Mouse (Mus musculus) kidney, postnatal 4 days (tissue): Measurements from ENCODE around the gene Nos1ap.

Source experiments
- DNase-seq, 2 experiments: peaks; one replicate each; pipeline ENCODE4 v3.0.0; 2021; ENCODE audit warnings: mixed read lengths in 2 of 2

Gene Nos1ap

DNA sequence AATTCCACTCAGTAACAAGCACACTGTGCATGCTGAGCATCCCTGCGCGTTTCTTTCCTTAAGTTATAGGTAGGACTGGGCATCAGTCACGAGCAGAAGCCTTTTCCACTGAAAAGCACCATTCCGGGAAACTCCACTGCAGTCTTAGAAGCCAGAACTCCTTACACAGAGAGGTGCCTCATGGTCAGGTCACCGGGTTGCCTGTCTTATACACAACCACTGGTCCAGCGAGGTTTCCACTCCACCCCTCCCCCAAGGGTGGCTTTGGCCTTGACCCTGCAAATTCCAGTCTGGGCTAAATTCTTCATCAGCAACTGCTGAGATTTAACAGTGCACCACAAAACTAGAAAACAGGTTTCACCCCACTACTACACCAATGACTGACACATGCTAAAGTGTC lies 1.3 kb downstream of the Nos1ap start:
- peak; percentile 41 to 62 for DNase-seq

DNA sequence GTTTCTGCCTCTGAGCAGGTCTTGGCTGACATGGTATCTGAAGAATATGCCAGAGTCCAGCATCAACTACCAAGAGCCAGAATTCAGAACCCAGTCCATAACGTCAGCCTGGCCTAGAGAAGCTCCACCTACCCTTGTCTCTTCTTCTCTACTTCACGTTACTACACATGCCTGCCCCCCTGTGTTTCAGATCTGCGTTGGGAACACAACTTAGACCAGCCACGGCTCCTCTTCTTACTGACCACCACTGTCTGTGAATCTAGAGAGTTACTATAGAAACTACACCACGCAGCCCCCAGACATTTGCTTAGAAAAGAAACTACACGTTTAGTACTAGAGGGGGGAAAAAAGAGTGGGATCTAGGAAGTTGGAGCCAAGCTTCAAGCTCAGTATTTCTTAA lies 2.9 kb downstream of the Nos1ap start:
- DNase-seq: no peak

GRCm38 (mm10) chr1:170583925-170584324 lies 5.7 kb downstream of the Nos1ap start:
- DNase-seq: no peak

- DNase-seq: no peak
Observed at GRCm38 (mm10) chr1:170582341-170582740, 7.3 kb downstream of the Nos1ap start.

DNA sequence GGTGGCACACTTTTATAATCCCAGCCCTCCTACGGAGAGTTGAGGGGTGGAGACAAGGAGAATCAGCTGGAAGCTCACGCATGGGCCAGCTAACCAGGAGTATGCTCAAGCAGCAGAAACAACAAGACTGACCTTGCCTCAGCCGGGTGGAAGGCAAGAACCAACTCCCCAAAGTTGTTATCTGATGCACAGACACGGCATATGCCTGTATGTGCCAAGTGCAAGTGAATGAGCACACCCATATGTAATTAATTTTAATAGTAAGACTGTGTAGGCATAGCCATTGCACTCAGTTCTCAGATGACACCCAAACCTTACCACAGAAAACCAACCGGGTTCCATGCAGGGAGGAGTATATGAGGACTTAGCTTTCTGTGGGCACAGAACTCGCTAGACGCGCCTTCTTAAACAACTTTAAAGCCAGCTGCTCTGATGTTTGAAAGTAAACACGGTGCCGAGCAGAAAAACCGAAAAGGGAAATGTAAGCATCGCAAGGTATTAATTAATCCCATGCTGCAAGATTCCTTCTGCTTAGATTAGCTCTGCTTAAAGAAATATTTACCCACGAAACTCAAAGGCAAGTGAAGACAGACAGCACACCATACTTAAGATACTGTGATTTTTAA lies 9.1 kb downstream of the Nos1ap start:
- DNase-seq: no peak

- DNase-seq: peak in 1 of 2 experiments; percentile 20
Observed at GRCm38 (mm10) chr1:170579476-170579875, 10.2 kb downstream of the Nos1ap start.

DNA sequence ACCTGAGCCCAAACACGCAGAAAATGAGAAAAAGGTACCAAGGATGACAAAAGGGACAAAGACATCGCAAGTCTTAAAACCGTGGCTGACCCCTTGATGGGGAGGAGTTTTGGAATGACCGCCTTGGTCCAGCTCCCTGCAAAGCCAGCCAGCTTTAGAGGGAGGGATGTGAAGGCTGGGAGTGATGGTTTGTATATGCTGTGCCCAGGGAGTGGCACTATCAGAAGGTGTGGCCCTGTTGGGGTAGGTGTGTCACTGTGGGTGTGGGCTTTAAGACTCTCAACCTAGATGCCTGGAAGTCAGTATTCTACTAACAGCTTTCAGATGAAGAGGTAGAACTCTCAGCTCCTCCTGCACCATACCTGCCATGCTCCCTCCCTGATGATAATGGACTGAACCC lies 10.6 kb downstream of the Nos1ap start:
- DNase-seq: no peak

GRCm38 (mm10) chr1:170576728-170577065 lies 13.0 kb downstream of the Nos1ap start:
- no peak for DNase-seq

GRCm38 (mm10) chr1:170576012-170576727 lies 13.5 kb downstream of the Nos1ap start:
- no peak for DNase-seq

DNA sequence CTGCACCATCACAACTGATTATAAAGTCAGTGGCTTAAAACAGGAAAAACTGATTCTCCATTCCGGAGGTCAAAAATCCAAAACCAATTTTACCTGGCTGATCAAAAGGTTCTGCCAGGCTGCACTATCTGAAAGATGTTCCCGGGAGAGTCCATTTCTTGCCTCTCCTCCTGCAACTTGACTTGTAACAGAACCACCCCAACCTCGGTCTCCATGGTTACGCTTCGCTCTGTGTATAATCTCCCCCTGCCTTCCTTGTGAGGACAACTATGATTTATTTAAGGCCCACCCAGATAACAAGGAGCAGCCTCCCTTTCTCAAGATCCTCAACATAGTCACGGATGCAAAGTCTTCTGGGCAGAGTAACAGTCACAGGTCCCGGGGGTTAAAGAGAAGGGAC lies 16.5 kb downstream of the Nos1ap start:
- no peak for DNase-seq

DNA sequence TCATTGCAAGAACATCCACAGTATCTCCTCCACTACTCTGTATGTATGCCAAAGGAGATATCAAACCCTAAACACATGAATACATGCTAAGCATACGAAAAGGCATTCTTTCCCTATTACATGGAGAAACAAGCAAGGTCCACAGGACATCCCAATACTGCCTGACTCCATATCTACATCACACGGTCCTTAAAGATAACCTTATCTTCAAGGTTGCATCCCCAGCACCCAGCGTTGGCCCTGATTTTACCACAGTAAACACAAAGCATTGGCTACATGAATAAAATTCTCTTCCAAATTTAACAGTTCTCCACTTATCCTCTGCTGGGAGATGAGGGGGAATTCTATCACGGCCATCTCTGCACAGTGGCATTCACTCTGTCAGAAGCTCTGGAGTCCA lies 22.7 kb downstream of the Nos1ap start:
- no peak for DNase-seq

- no peak for DNase-seq
Observed at GRCm38 (mm10) chr1:170566538-170566937, 23.1 kb downstream of the Nos1ap start.

GRCm38 (mm10) chr1:170564926-170565325 lies 24.7 kb downstream of the Nos1ap start:
- DNase-seq: no peak

DNA sequence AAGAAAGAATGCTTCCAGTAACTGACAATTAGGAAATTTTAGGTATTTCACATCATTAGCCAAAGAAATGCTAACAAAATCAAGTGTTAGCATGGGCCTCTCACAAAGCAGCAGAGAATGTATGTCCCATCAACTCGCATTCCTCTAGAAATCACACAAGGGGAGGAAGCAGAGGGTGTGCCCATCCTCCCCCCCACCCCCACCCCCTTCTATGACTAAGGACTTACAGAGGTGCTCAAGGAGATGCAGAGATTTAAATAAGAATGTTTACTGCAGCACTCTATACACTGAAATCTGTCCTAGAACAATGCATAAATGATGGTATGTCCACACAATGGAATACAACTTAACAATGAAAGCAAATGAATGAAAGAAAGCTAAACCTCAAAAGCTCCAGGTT lies 27.2 kb downstream of the Nos1ap start:
- DNase-seq: no peak

DNA sequence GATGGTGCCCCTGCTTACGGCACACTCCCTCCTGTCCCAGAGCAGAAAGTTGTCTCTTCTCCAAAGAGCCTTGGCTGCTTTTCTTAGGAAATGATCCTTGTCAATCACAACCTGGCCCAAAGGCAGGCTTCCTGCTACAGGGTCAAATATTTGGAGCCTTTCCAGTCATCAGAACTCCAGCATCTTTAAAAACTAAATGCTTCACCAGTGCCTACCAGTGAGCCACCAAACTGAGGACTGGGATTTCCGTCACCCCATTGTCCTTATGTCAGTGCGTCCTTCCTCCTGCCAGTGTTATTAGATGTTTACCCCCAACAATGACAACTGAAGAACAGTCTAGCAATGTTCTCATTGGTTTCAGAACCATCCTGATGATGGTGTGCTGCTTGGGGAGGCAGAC lies 28.9 kb downstream of the Nos1ap start:
- DNase-seq: no peak

GRCm38 (mm10) chr1:170557962-170558361 lies 31.7 kb downstream of the Nos1ap start:
- DNase-seq: no peak

DNA sequence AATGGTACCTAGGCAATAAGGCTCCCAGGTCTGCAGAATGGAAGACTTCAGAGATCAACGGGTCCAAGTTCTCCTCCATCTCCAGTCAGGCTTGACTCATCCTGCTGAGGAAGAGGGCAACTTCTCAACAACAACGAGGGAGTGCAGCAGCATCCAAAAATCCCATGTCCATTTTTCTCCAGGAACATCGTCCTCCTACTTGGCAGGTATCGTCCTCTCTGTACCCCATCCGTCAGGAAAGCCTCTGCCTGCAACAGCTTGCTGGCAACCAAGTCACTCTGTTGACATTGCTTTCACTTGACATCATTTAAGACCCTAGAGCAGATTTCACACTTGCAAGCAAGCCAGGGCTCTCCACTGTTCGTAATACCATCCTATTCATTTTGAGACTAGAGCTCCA lies 33.0 kb downstream of the Nos1ap start:
- DNase-seq: no peak

GRCm38 (mm10) chr1:170554939-170555293 lies 34.7 kb downstream of the Nos1ap start:
- peak; percentile 50 to 67 for DNase-seq

- no peak for DNase-seq
Observed at GRCm38 (mm10) chr1:170554235-170554938, 35.3 kb downstream of the Nos1ap start.

DNA sequence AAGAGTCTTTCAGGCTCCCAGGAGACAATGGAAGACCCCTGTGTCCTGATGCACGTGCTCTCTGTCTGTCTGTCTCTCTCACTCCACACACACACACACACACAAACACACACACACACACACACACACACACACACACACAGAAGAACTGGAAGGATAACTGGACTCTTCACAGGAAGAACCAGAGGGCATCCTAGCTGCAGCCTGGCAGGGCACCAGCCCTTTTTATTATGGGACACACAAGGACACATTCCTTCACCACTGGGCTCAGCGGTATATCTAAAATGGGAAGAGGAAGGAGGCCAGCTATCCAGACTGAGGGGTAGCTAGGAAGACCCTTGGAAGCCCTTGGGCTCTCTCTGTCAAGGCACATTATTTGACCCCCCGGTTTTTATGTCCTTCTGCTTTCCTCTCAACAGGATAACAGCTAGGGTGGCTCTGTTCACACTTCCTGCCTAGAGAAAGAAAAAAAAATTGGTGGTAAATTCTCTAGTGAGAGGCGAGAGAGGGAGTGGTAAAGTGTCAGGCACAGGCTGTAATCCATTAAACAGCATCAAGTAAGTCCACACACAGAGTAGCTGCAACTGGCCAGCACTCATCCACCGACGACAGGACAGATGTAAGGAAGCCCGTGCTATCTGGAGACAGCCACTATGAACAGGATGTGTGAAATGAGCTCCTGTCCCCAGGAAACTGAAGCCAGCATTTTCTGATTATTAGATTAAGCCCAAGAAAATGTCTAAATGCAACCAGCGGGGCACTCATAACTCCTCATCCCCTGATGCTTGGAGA lies 38.8 kb downstream of the Nos1ap start:
- peak in 1 of 2 experiments; percentile 37 for DNase-seq

DNA sequence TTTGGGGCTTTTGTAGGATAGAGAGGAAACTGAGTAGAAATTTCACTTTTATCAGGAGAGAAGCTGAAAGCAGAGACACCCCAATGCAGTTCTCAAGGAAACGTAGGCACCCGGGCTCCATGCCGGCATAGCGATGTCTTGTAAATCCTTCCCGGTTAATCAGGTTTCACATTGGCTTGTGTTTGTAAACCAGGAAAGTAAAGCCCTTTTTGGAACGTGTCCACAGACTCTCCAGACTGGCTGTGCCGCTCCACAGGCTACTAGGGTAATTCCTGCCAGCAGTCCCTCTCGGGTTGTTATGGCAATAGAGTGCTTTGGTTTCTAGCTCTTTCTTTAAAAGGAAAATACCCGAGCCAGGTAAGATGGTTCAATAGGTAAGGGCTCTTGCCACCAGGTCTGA lies 40.6 kb downstream of the Nos1ap start:
- peak in 1 of 2 experiments; percentile 27 for DNase-seq

DNA sequence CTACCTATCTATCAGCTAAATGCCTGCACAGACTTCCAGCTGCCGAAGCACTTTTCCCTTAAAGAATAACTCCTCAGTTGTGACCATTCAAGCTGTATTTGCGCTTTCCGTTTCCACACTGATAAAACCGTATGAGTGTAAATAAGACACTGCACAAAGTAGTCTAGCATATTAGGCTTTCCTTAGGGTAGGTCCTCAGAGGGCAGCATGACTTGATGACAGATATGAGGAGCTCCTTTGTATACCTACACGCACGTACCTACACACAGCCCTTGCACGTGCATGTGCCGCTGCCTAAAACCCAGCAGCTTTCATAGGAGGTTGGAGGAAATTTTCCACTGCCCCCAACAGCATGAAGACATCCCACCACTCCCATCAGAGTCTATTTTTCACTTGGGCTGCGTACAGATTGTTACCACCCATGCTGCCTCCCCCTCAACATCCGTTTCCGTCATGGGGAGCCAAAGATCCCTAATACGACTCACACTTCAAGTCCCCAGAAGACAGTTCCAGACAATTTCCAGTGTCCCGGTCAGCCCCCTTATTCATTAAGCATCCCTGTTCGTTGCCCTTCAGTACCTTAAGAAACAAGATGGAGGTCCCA lies 41.4 kb downstream of the Nos1ap start:
- DNase-seq: no peak

- no peak for DNase-seq
Observed at GRCm38 (mm10) chr1:170546297-170546696, 43.4 kb downstream of the Nos1ap start.
